Mouse (Mus musculus): Measurements from ENCODE around the gene Ccdc6.

GRCm38 (mm10) chr10:70186136-70186535 lies 89.2 kb downstream of the Ccdc6 start:
- TF ChIP-seq GATA1 (IDR thresholded peaks at IDR 0.05; ENCODE audit: low read length) (no peak), TAL1 (IDR thresholded peaks at IDR 0.05; ENCODE audit: low read length) (no peak)

Data from erythroblast, embryonic 14.5 days (primary cell).